Mouse (Mus musculus): ENCODE data around the gene Mphosph9. TPM values are rescaled to one million over a fixed set of nuclear protein-coding genes. Genes with fewer than 3 reads are reported as not detected.

Mphosph9 gene
- polyA plus RNA-seq, 1 experiment = 2.4 TPM

DNA sequence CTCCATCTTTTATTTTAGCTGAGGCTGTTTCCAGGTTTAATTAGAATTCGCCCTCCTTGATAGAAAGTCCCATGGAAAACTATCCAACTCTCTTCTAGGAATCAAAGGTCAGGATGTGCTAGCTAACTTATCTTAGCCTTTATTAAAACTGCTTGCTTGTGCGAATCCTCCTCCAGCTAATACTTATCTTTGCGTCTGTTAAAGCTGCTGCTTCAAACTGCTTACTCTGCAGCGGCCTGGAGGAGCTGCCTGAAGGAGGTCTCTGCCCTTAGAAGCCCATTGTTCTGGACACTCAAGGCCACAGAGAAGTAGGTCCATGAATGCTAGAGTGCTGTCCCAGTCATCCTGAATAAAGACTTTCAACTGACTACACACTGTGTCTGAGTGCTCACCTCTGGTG is 31.3 kb downstream of the Mphosph9 start:
- Histone ChIP-seq H3K36me3 (ENCODE audit: control insufficient read depth, insufficient read depth) (peaks cover 23% of the 10 kb centered on the region), H3K27me3 (ENCODE audit: control insufficient read depth, insufficient read depth, insufficient read length) (no peaks in the 10 kb centered on the region), H3K79me2 (ENCODE audit: control insufficient read depth, insufficient read depth) (no peaks in the 10 kb centered on the region), H3K4me2 (ENCODE audit: low read depth) (no peak overlapping the region), H3ac (ENCODE audit: control insufficient read depth, insufficient read length) (no peak overlapping the region), H3K4me3 (no peak overlapping the region)
- TF ChIP-seq USF1 (IDR thresholded peaks at IDR 0.05; ENCODE audit: low read depth) (no peak), POLR2A (IDR thresholded peaks at IDR 0.05; ENCODE audit: insufficient read length, low read depth) (no peak), SRF (IDR thresholded peaks at IDR 0.05; ENCODE audit: control insufficient read depth, insufficient read length, low read depth) (no peak), MYOG (IDR thresholded peaks at IDR 0.05; ENCODE audit: control insufficient read depth in 1 of 3, insufficient read depth in 1 of 3, insufficient read length in 2 of 3, low read depth in 2 of 3) (no peak), TCF3 (IDR thresholded peaks at IDR 0.05; ENCODE audit: insufficient read length, low read depth) (no peak), MAX (IDR thresholded peaks at IDR 0.05; ENCODE audit: low read depth) (no peak), POLR2AphosphoS2 (IDR thresholded peaks at IDR 0.05; ENCODE audit: insufficient read length, low read depth) (no peak), TCF12 (IDR thresholded peaks at IDR 0.05; ENCODE audit: insufficient read depth, poor library complexity, severe bottlenecking) (no peak), CEBPB (IDR thresholded peaks at IDR 0.05; ENCODE audit: insufficient read depth, poor library complexity, severe bottlenecking) (no peak)

- Histone ChIP-seq H3ac (ENCODE audit: control insufficient read depth, insufficient read length) (no peak overlapping the region), H3K36me3 (ENCODE audit: control insufficient read depth, insufficient read depth) (peaks cover 22% of the 10 kb centered on the region), H3K4me3 (no peak overlapping the region), H3K79me2 (ENCODE audit: control insufficient read depth, insufficient read depth) (no peaks in the 10 kb centered on the region), H3K4me2 (ENCODE audit: low read depth) (no peak overlapping the region), H3K27me3 (ENCODE audit: control insufficient read depth, insufficient read depth, insufficient read length) (no peaks in the 10 kb centered on the region)
- TF ChIP-seq REST (IDR thresholded peaks at IDR 0.05; ENCODE audit: insufficient read depth, insufficient read length) = no peak
- no peak for TF ChIP-seq MAX (IDR thresholded peaks at IDR 0.05; ENCODE audit: low read depth)
- TF ChIP-seq TCF3 (IDR thresholded peaks at IDR 0.05; ENCODE audit: insufficient read length, low read depth) = no peak
- no peak for TF ChIP-seq MYOG (IDR thresholded peaks at IDR 0.05; ENCODE audit: control insufficient read depth in 1 of 3, insufficient read depth in 1 of 3, insufficient read length in 2 of 3, low read depth in 2 of 3)
- TF ChIP-seq POLR2AphosphoS2 (IDR thresholded peaks at IDR 0.05; ENCODE audit: insufficient read length, low read depth) = no peak
- no peak for TF ChIP-seq SRF (IDR thresholded peaks at IDR 0.05; ENCODE audit: control insufficient read depth, insufficient read length, low read depth)
- no peak for TF ChIP-seq E2F4 (IDR thresholded peaks at IDR 0.05; ENCODE audit: insufficient read depth)
- TF ChIP-seq CEBPB (IDR thresholded peaks at IDR 0.05; ENCODE audit: insufficient read depth, poor library complexity, severe bottlenecking) = no peak
- no peak for TF ChIP-seq POLR2A (IDR thresholded peaks at IDR 0.05; ENCODE audit: insufficient read length, low read depth)
- TF ChIP-seq USF1 (IDR thresholded peaks at IDR 0.05; ENCODE audit: low read depth) = no peak
- no peak for TF ChIP-seq TCF12 (IDR thresholded peaks at IDR 0.05; ENCODE audit: insufficient read depth, poor library complexity, severe bottlenecking)
- TF ChIP-seq MYOD1 (IDR thresholded peaks at IDR 0.05; ENCODE audit: control insufficient read depth in 1 of 3, insufficient read length in 2 of 3, low read depth in 2 of 3) = no peak
Measured at GRCm38 (mm10) chr5:124293967-124294366, 33.8 kb downstream of the Mphosph9 start.

GRCm38 (mm10) chr5:124290216-124290615 is 37.6 kb downstream of the Mphosph9 start:
- no peaks in the 10 kb centered on the region for H3K79me2 ChIP-seq (ENCODE audit: control insufficient read depth, insufficient read depth)
- TF ChIP-seq MAX (IDR thresholded peaks at IDR 0.05; ENCODE audit: low read depth) (no peak), MYOD1 (IDR thresholded peaks at IDR 0.05; ENCODE audit: control insufficient read depth in 1 of 3, insufficient read length in 2 of 3, low read depth in 2 of 3) (no peak), REST (IDR thresholded peaks at IDR 0.05; ENCODE audit: insufficient read depth, insufficient read length) (no peak), POLR2A (IDR thresholded peaks at IDR 0.05; ENCODE audit: insufficient read length, low read depth) (no peak), E2F4 (IDR thresholded peaks at IDR 0.05; ENCODE audit: insufficient read depth) (no peak), TCF12 (IDR thresholded peaks at IDR 0.05; ENCODE audit: insufficient read depth, poor library complexity, severe bottlenecking) (no peak), POLR2AphosphoS2 (IDR thresholded peaks at IDR 0.05; ENCODE audit: insufficient read length, low read depth) (no peak), USF1 (IDR thresholded peaks at IDR 0.05; ENCODE audit: low read depth) (no peak), SRF (IDR thresholded peaks at IDR 0.05; ENCODE audit: control insufficient read depth, insufficient read length, low read depth) (no peak)
- no peak overlapping the region for H3K4me2 ChIP-seq (ENCODE audit: low read depth)
- no peak overlapping the region for H3ac ChIP-seq (ENCODE audit: control insufficient read depth, insufficient read length)
- H3K4me3 ChIP-seq = no peak overlapping the region
- no peaks in the 10 kb centered on the region for H3K27me3 ChIP-seq (ENCODE audit: control insufficient read depth, insufficient read depth, insufficient read length)
- peaks cover 13% of the 10 kb centered on the region for H3K36me3 ChIP-seq (ENCODE audit: control insufficient read depth, insufficient read depth)

DNA sequence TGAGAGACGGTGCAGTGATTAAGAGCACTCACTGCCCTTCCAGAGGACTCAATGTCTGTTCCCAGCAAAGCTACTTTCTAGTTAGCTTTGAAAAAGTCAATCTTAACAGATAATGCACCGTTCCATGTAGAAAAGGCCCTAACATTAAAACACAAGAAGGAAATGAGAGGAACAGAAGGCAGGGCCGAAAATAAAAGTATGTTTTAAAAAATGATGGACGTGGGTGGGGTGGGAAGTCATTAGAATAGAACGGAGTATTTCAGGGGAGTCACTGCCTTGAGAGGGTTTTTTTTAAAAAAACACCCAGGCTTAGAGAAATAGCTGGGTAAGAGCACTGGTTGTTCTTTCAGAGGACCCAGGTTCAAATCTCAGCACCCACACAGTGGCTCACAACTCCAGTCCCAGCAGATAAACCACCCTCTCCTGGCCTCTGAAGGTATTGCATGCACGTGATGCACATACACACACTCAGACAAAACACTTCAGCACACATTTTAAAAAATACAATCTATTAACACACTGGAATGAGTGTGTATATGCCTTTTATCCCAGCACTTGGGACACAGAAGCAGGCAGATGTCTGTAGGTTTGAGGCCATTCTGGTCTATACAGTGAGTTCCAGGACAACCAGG is 40.0 kb downstream of the Mphosph9 start:
- no peak overlapping the region for H3ac ChIP-seq (ENCODE audit: control insufficient read depth, insufficient read length)
- peaks cover 16% of the 10 kb centered on the region for H3K36me3 ChIP-seq (ENCODE audit: control insufficient read depth, insufficient read depth)
- no peak overlapping the region for H3K4me2 ChIP-seq (ENCODE audit: low read depth)
- no peaks in the 10 kb centered on the region for H3K79me2 ChIP-seq (ENCODE audit: control insufficient read depth, insufficient read depth)
- TF ChIP-seq TCF12 (IDR thresholded peaks at IDR 0.05; ENCODE audit: insufficient read depth, poor library complexity, severe bottlenecking) = no peak
- no peak for TF ChIP-seq TCF3 (IDR thresholded peaks at IDR 0.05; ENCODE audit: insufficient read length, low read depth)
- TF ChIP-seq REST (IDR thresholded peaks at IDR 0.05; ENCODE audit: insufficient read depth, insufficient read length) = no peak
- no peak for TF ChIP-seq E2F4 (IDR thresholded peaks at IDR 0.05; ENCODE audit: insufficient read depth)
- no peak for TF ChIP-seq SRF (IDR thresholded peaks at IDR 0.05; ENCODE audit: control insufficient read depth, insufficient read length, low read depth)
- TF ChIP-seq CEBPB (IDR thresholded peaks at IDR 0.05; ENCODE audit: insufficient read depth, poor library complexity, severe bottlenecking) = no peak
- TF ChIP-seq MAX (IDR thresholded peaks at IDR 0.05; ENCODE audit: low read depth) = no peak
- no peak for TF ChIP-seq POLR2A (IDR thresholded peaks at IDR 0.05; ENCODE audit: insufficient read length, low read depth)
- H3K4me3 ChIP-seq = no peak overlapping the region
- no peaks in the 10 kb centered on the region for H3K27me3 ChIP-seq (ENCODE audit: control insufficient read depth, insufficient read depth, insufficient read length)

DNA sequence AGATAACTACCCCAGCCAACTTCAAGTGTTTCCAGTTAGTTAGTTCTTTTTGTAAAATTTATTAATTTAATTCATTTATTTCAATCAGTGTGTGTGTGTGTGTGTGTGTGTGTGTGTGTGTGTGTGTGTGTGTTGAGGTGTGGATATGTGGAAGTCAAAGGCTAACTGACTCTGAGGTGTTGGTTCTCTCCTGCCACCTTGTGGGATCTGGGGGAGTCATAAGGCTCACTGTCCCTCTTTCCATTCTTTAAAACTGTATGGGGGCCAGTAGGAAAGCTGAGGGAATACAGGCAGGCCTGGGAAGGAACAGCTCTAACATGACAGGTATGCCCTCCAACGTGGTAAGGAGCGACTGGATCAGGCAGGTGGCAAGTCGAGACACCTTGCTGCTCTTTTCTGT is 43.4 kb downstream of the Mphosph9 start:
- H3K4me2 ChIP-seq (ENCODE audit: low read depth) = no peak overlapping the region
- no peaks in the 10 kb centered on the region for H3K27me3 ChIP-seq (ENCODE audit: control insufficient read depth, insufficient read depth, insufficient read length)
- TF ChIP-seq E2F4 (IDR thresholded peaks at IDR 0.05; ENCODE audit: insufficient read depth) = no peak
- no peak for TF ChIP-seq MYOG (IDR thresholded peaks at IDR 0.05; ENCODE audit: control insufficient read depth in 1 of 3, insufficient read depth in 1 of 3, insufficient read length in 2 of 3, low read depth in 2 of 3)
- no peak for TF ChIP-seq POLR2AphosphoS2 (IDR thresholded peaks at IDR 0.05; ENCODE audit: insufficient read length, low read depth)
- TF ChIP-seq SRF (IDR thresholded peaks at IDR 0.05; ENCODE audit: control insufficient read depth, insufficient read length, low read depth) = no peak
- no peak for TF ChIP-seq MAX (IDR thresholded peaks at IDR 0.05; ENCODE audit: low read depth)
- TF ChIP-seq TCF12 (IDR thresholded peaks at IDR 0.05; ENCODE audit: insufficient read depth, poor library complexity, severe bottlenecking) = no peak
- no peak for TF ChIP-seq POLR2A (IDR thresholded peaks at IDR 0.05; ENCODE audit: insufficient read length, low read depth)
- no peak for TF ChIP-seq USF1 (IDR thresholded peaks at IDR 0.05; ENCODE audit: low read depth)
- TF ChIP-seq MYOD1 (IDR thresholded peaks at IDR 0.05; ENCODE audit: control insufficient read depth in 1 of 3, insufficient read length in 2 of 3, low read depth in 2 of 3) = no peak
- TF ChIP-seq REST (IDR thresholded peaks at IDR 0.05; ENCODE audit: insufficient read depth, insufficient read length) = no peak
- no peak for TF ChIP-seq TCF3 (IDR thresholded peaks at IDR 0.05; ENCODE audit: insufficient read length, low read depth)
- no peak for TF ChIP-seq CEBPB (IDR thresholded peaks at IDR 0.05; ENCODE audit: insufficient read depth, poor library complexity, severe bottlenecking)
- H3ac ChIP-seq (ENCODE audit: control insufficient read depth, insufficient read length) = no peak overlapping the region
- no peaks in the 10 kb centered on the region for H3K79me2 ChIP-seq (ENCODE audit: control insufficient read depth, insufficient read depth)
- H3K4me3 ChIP-seq = no peak overlapping the region
- peaks cover 13% of the 10 kb centered on the region for H3K36me3 ChIP-seq (ENCODE audit: control insufficient read depth, insufficient read depth)
